Mouse (Mus musculus) ovary, postnatal 36 days (tissue): ENCODE data around the gene Actl10.

Experiments used
- DNase-seq: peaks from one replicate; pipeline ENCODE4 v3.0.0; 2022; ENCODE audit warnings: low spot score, mixed read lengths

The Actl10 gene

DNA sequence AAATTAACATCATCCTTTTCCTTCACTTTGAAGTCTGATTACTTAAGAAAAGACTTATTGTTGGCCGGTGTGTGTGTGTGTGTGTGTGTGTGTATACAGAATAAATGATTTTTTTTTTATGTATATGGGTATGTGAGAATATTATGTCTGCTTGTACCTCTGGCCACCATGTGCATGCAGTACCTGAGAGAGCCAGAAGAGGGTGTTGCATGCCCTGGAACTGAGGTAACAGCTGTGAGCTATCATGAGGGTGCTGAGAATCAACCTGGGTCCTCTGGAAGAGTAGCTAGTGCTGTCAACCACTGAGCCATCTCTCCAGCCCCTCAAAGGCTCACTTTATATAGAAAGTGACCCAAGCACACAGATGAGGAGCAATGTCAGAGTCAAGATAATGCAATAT is 29.8 kb downstream of the Actl10 start:
- DNase-seq, result no peak

DNA sequence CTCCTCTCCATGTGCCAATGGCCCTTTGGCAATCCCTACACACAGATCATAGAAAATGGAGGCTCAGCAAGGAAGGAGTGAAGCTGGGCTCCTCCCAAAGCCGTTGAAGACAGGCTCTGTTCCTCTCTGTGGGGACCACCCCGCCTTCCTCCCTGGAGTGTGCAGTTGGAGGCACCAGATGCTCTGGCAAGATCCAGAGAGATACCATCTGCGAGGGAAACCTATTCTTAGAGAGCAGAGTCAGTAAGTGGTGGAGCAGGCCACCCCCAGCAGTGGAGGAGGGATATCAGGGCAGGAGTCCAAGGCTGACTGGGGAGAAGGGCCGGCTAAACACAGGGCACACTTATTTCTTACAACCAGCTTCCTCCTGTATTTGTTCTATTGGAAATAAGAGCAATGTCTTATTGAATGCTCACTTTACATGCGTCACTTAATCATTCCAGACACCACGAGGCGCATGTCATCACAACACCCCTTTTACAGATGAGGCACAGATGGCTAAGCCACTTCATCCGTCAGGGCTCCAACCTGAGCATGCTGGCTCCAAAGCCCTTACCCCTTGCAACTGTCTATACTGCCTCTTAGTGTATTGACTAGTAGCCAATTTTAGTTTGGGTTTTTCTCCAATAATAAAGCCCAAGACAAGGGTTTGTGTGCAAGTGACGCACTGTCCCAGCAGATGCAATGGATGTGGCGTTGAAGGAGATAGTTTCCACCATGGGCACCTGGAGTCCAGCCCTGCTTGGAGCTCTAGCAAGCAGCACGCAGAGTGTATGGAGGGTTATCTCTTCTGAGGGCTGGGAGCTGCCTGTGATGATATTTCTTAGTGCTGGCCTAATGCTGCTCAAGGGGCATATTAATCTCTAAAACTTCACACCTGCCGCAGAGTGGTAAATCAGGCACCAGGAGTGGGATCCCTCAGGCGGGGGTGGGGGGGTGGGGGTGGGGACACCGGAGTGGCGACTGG is 32.6 kb downstream of the Actl10 start:
- no peak for DNase-seq

DNA sequence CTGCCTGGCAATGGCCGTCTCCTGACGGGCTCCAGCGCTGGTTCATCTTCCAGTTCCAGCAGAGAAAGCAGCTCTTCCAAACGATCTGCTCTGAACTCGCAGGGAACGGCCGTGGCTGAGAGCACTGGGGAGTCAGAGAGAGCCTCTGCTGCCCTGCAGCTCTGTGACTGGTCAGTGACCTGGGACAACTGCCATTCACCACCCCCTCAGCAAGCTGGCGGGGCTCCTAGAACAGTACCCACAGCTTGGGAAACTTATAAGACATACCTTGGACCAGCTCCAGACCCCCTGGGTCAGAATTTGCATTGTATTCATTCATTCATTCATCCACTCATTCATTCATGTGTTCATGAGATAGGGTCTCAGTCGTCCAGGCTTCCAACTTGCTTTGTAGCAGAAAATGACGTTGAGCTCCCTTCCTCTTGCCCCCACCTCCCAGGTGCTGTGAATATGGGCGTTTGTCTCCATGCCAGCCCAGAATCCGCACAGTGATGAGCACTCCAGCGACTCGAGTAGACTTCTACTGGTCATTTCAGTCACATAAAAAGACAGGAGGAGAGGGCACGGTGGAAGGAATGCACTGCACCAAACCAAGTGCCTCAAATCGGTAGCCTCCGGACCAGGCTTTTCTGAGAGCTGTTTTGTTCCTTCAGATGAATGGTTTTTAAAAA is 33.5 kb downstream of the Actl10 start:
- no peak for DNase-seq

DNA sequence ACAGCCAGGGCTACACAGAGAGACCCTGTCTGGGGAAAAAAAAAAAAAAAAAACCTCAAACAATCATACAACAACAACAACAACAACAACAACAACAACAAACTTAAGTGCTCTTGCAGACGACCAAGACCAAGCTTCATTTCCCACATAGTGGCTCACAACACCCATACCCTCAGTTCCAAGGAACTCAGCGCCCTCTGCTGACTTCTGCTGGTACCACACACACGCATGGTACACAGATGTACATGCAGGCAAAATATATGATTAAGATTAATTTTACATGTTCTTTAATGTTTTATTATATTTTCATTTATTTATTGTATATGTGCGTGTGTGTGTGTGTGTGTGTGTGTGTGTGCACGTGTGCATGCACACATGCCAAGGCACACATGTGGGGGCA is 34.8 kb downstream of the Actl10 start:
- peak; percentile 30 for DNase-seq

DNA sequence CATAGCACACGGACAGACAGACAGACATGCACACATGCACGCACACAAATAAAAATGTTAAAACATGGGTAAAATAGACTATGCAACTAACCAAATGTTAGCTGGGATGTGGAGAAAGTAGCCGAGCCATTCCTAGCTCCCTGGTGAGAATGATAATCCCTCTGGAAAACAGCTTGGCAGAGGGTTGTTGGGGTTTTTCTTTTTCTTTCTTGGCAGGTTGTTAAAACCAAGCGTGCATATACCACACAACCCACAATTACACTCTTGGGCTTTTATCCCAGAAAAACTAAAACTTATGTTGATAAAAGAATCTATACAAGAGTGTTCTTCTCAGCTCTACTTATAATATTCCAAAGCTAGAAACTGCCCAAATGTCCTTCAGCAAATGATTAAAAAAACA is 37.5 kb downstream of the Actl10 start:
- no peak for DNase-seq

DNA sequence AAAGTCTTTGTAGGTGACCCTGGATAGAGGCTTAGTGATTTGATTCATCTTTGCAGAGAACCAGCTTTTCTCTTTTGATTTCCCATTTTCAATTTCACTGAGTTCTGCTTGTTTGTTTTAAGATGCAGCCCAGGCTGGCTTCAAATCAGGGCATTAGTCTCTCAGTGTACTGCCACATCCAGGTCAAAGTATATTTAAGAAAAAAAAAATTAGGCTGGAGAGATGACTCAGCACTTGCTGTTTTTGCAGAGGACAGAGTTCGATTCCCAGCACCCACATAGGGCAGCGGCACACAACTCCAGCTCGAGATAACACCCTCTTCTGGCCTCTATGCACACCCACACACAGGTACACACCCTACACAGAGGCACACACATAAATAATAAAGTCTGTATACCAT is 39.7 kb downstream of the Actl10 start:
- no peak for DNase-seq

DNA sequence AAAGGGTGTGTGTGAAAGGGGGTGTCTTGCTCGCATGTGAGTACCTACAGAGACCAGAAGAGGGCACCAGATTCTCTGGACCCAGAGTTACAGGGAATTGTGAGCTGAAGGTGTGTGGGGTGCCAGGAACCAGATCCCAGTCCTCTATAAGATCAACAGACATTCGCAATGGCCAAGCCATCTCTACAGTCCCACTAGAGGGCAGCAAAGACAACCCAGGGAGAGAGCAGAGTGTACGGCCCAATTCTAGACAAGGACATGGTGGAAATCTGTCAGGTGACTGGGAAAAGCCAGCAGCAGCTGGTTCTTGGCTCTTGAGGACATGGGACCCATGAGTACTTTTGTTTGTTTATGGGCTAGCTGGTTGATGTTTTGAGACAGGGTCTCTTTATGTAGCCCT is 41.4 kb downstream of the Actl10 start:
- DNase-seq, result no peak

DNA sequence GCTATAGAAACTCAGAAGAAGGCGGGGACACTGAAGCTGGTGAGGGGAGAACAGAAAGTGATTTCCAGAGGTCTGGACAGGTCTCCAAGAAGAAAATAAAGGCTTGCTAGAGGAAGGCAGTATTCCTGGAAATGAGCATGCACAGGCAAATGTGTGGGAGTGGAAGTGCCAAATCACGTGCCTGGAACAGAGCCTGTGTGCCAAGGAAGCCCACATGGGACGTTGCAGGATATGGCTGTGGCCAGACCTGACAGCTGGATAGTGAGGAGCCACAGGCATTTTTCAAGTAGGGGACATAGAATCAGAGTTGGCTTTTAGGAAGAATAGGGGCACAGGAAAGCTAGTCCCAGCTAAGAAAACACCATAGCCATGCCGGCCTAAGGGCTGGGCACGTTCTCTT is 44.2 kb downstream of the Actl10 start:
- DNase-seq, result no peak

DNA sequence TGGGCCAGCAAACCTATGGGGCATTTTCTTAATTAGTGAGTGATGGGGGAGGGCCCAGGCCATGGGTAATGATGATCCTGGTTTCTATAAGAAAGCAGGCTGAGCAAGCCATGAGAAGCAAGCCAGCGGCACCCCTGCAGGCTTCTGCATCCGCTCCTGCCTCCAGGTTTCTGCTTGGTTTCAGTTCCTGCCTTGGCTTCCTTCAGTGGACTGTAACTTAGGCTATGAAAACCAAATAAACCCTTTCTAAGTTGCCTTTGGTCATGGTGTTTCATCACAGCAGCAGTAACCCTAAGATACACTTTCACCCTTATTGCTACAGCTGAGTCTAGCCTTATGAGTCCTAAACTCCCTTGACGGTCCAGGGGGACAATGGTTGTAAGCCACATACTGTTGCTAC is 45.8 kb downstream of the Actl10 start:
- no peak for DNase-seq

DNA sequence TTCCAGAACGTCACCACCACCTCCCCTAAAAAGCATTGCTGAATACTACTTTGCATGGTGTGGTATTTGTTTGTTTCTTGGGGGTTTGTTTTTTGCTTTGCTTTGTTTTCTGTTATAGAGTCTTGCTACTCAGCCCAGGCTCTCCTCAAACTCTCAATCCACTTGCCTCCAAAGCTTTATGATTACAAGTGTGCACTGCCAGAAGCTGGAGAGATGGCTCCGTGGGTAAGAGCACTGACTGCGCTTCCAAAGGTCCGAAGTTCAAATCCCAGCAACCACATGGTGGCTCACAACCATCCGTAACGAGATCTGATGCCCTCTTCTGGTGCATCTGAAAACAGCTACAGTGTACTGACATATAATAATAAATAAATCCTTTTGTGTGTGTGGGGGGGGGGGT is 49.0 kb downstream of the Actl10 start:
- DNase-seq, result no peak

DNA sequence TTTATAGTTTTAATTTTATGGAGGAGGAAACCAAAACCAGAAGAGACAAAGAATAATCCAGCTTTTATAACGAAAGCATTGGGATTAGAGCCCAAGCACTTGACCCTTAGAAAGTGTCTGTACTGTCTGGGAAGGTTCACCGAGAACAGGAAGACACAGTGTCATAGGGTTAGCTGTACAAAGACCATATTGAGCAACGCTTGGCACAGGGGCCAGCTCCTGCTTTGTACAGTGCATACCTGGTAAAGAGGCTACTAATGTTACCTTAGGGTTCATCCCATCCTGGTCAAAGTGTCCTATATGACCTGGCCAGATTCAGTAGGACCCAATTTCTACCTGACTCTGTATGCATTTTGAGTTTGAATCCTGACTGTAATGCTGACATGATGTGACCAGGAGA is 49.7 kb downstream of the Actl10 start:
- DNase-seq, result no peak
